Mouse (Mus musculus) CH12.LX (cell line): ENCODE data around the gene Fam114a1. TPM values are rescaled to one million over a fixed set of nuclear protein-coding genes. Genes with fewer than 3 reads are reported as not detected.

ENCODE experiments used
- DNase-seq: peaks from one replicate; pipeline ENCODE4 v3.0.0-alpha.2; 2013; ENCODE audit errors: extremely low read depth
- H3K27ac ChIP-seq: 2 replicates; pipeline ENCODE4 v1.5.1; 2012; ENCODE audit warnings: low read depth, mild to moderate bottlenecking, control low read depth, moderate library complexity; ENCODE audit not compliant: insufficient read depth
- H3K27me3 ChIP-seq: replicated peaks from 2 replicates; pipeline ENCODE3; 2012; ENCODE audit warnings: inconsistent platforms
- H3K36me3 ChIP-seq, 2 experiments: replicated peaks in 1 of 2; 2 replicates each; pipeline versions ENCODE3 to v1.6.1; 2012; ENCODE audit warnings: inconsistent platforms in 1 of 2, low read length in 1 of 2, mild to moderate bottlenecking in 1 of 2, mixed read lengths in 1 of 2, moderate library complexity in 1 of 2; ENCODE audit not compliant: control insufficient read depth in 1 of 2, insufficient read depth in 1 of 2
- H3K4me1 ChIP-seq, 2 experiments: 2 replicates each; pipeline ENCODE4 v1.6.1; 2012; ENCODE audit warnings: inconsistent platforms in 1 of 2, moderate library complexity in 1 of 2; ENCODE audit not compliant: insufficient read depth in 2 of 2, control insufficient read depth in 1 of 2
- H3K4me2 ChIP-seq: 2 replicates; pipeline ENCODE4 v1.6.1; 2012; ENCODE audit warnings: low read depth, mild to moderate bottlenecking, control low read depth; ENCODE audit not compliant: poor library complexity, insufficient read depth, severe bottlenecking
- H3K4me3 ChIP-seq, 3 experiments: fragments of 150-350 bp in 1 of 3; sonication (generic) in 1 of 3; replicated peaks in 1 of 3; 2 replicates each; pipeline versions ENCODE3 to v1.5.1; 2011 to 2012; ENCODE audit warnings: low read depth in 2 of 3, low read length in 2 of 3, mild to moderate bottlenecking in 2 of 3, moderate library complexity in 2 of 3, control low read depth in 1 of 3, improper control_type of control experiment in 1 of 3, inconsistent platforms in 1 of 3, mixed read lengths in 1 of 3; ENCODE audit not compliant: poor library complexity in 1 of 3
- H3K79me2 ChIP-seq: replicated peaks from 2 replicates; pipeline ENCODE4 v1.6.1; 2012; ENCODE audit warnings: mild to moderate bottlenecking, moderate library complexity; ENCODE audit not compliant: control insufficient read depth, poor library complexity, insufficient read depth, severe bottlenecking; ENCODE audit errors: extremely low read depth
- H3K9ac ChIP-seq: 2 replicates; pipeline ENCODE4 v1.6.1; 2012; ENCODE audit warnings: low read depth, mild to moderate bottlenecking, control low read depth, moderate library complexity; ENCODE audit not compliant: insufficient read depth
- H3K9me3 ChIP-seq: replicated peaks from 2 replicates; pipeline ENCODE3; 2012; ENCODE audit warnings: low read length, inconsistent platforms, mixed read lengths
- CHD2 ChIP-seq: IDR thresholded peaks from 2 replicates; pipeline ENCODE4 v1.6.1; 2011; ENCODE audit warnings: low read length, improper control_type of control experiment
- CTCF ChIP-seq, 2 experiments: IDR thresholded peaks in 1 of 2; conservative IDR thresholded peaks in 1 of 2; 2 replicates each; pipeline ENCODE4 v1.5.1; 2011 to 2012; ENCODE audit warnings: low read depth in 2 of 2, low read length in 2 of 2, improper control_type of control experiment in 1 of 2, inconsistent platforms in 1 of 2, mild to moderate bottlenecking in 1 of 2, moderate library complexity in 1 of 2
- E2F4 ChIP-seq: IDR thresholded peaks from 2 replicates; pipeline ENCODE4 v1.6.1; 2011; ENCODE audit warnings: low read depth, low read length, improper control_type of control experiment; ENCODE audit not compliant: insufficient replicate concordance
- ETS1 ChIP-seq: conservative IDR thresholded peaks from 2 replicates; pipeline ENCODE4 v1.6.1; 2012; ENCODE audit warnings: low read depth, mild to moderate bottlenecking, inconsistent platforms, low read length, improper control_type of control experiment, moderate library complexity
- JUN ChIP-seq: IDR thresholded peaks from 2 replicates; pipeline ENCODE4 v1.6.1; 2011; ENCODE audit warnings: low read depth, mild to moderate bottlenecking, low read length, improper control_type of control experiment, moderate library complexity; ENCODE audit not compliant: insufficient read depth
- JUND ChIP-seq: conservative IDR thresholded peaks from 2 replicates; pipeline ENCODE4 v1.6.1; 2011; ENCODE audit warnings: low read depth, low read length, improper control_type of control experiment
- MAFK ChIP-seq: IDR thresholded peaks from 2 replicates; pipeline ENCODE4 v1.6.1; 2011; ENCODE audit warnings: low read length, improper control_type of control experiment; ENCODE audit not compliant: insufficient replicate concordance
- MXI1 ChIP-seq: IDR thresholded peaks from 2 replicates; pipeline ENCODE4 v1.6.1; 2011; ENCODE audit warnings: mild to moderate bottlenecking, low read depth, low read length, improper control_type of control experiment
- NRF1 ChIP-seq: IDR thresholded peaks from 2 replicates; pipeline ENCODE4 v1.6.1; 2014; ENCODE audit warnings: low read depth, mild to moderate bottlenecking, inconsistent platforms, low read length, improper control_type of control experiment, moderate library complexity
- PAX5 ChIP-seq: IDR thresholded peaks from 2 replicates; pipeline ENCODE4 v1.6.1; 2012; ENCODE audit warnings: low read length, inconsistent platforms, mixed read lengths
- POLR2A ChIP-seq: IDR thresholded peaks from 2 replicates; pipeline ENCODE4 v1.6.1; 2011; ENCODE audit warnings: low read depth, mild to moderate bottlenecking, improper control_type of control experiment, low read length
- SIN3A ChIP-seq: IDR thresholded peaks from 2 replicates; pipeline ENCODE4 v1.6.1; 2012; ENCODE audit warnings: low read length, improper control_type of control experiment, inconsistent platforms
- SMC3 ChIP-seq: IDR thresholded peaks from 2 replicates; pipeline ENCODE4 v1.6.1; 2011; ENCODE audit warnings: low read depth, low read length, improper control_type of control experiment
- TBP ChIP-seq: conservative IDR thresholded peaks from 2 replicates; pipeline ENCODE4 v1.6.1; 2011; ENCODE audit warnings: low read depth, low read length, improper control_type of control experiment
- TCF12 ChIP-seq: IDR thresholded peaks from 2 replicates; pipeline ENCODE4 v1.6.1; 2014; ENCODE audit warnings: low read depth, mild to moderate bottlenecking, inconsistent platforms, low read length, improper control_type of control experiment
- UBTF ChIP-seq: IDR thresholded peaks from 2 replicates; pipeline ENCODE4 v1.6.1; 2012; ENCODE audit warnings: low read depth, mild to moderate bottlenecking, inconsistent platforms, low read length, improper control_type of control experiment, moderate library complexity
- USF1 ChIP-seq: IDR thresholded peaks from 2 replicates; pipeline ENCODE4 v1.6.1; 2014; ENCODE audit warnings: low read depth, mild to moderate bottlenecking, inconsistent platforms, low read length, improper control_type of control experiment
- ZC3H11A ChIP-seq: IDR thresholded peaks from 2 replicates; pipeline ENCODE4 v1.6.1; 2012; ENCODE audit warnings: low read depth, mild to moderate bottlenecking, inconsistent platforms, low read length, improper control_type of control experiment
- ZMIZ1 ChIP-seq: IDR thresholded peaks from 2 replicates; pipeline ENCODE4 v1.6.1; 2012; ENCODE audit warnings: low read depth, mild to moderate bottlenecking, inconsistent platforms, low read length, improper control_type of control experiment
- dilution Hi-C: fragments of 300-500 bp; cut with MboI; formaldehyde crosslinking; loops from 2 replicates; pipeline ENCODE4 v1.14.3; 2020; ENCODE audit warnings: low sequenced_read_pairs; ENCODE audit not compliant: extremely low pct_unique_long_range_greater_than_20kb, extremely low pct_ligation_motif_present
- in situ Hi-C: fragments of 300-500 bp; cut with MboI; formaldehyde crosslinking; loops from 3 replicates; pipeline ENCODE4 v1.14.3; 2019; ENCODE audit warnings: low sequenced_read_pairs, low pct_ligation_motif_present, low pct_unique_long_range_greater_than_20kb, mixed read lengths
- polyA plus RNA-seq: library from polyadenylated mRNA; unstranded; fragments of >175 nt; gene quantifications from 2 replicates; pipeline ENCODE4 v1.2.1, GENCODE M21; 2012; ENCODE audit warnings: low read depth; ENCODE audit not compliant: insufficient read length
- total RNA-seq, 2 experiments: library from RNA; depleted of rRNA; stranded (reverse); fragments of 300-350 nt in 1 of 2; fragments of >200 nt in 1 of 2; gene quantifications; 2 replicates each; pipeline ENCODE4 v1.2.3; 2012 to 2014

The Fam114a1 gene
- total and polyA plus RNA-seq, 3 experiments = 0.12 to 0.47 (median 0.27) TPM

DNA sequence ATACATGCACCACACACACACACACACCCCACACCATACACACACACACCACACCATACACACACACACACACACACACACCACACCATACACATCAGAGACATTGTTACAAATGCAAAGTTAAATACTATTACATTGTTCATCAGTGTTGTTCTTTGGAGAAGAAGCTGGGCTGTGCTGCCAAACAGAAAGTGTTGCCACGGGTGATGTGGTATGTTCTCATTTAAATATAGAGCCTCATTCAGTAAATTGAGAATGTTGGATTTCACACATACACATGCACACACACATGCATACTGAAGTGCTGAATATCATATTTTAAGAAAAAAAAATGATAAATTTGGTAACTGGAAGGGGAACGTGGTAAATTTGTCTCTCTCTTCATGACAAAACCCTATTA, 54.8 kb downstream of the Fam114a1 start:
- DNase-seq = no peak
- TF ChIP-seq TCF12 (no peak), SMC3 (no peak), MAFK (no peak), CTCF (conservative IDR thresholded peaks at IDR 0.05 in 1 of 2, IDR thresholded peaks at IDR 0.05 in 1 of 2; ENCODE audit: low read depth in 2 of 2, low read length in 2 of 2) (no peak), CHD2 (no peak), USF1 (no peak), SIN3A (no peak), ZMIZ1 (no peak), JUND (no peak), NRF1 (no peak), MXI1 (no peak), UBTF (no peak), ZC3H11A (no peak), E2F4 (no peak), ETS1 (no peak), PAX5 (no peak), TBP (no peak), POLR2A (no peak), JUN (no peak)
- TF ChIP-seq, all 38 proteins: peak for 0
- dilution Hi-C loops = no loop called here
- H3K36me3 ChIP-seq = no peaks in the 10 kb centered on the region
- no peaks in the 10 kb centered on the region for H3K79me2 ChIP-seq
- no peak overlapping the region for H3K4me3 ChIP-seq
- peaks cover 5% of the 10 kb centered on the region for H3K9me3 ChIP-seq
- H3K4me1 ChIP-seq = peaks cover 3 to 5% of the 10 kb centered on the region in 2 experiments; a peak in 2 of 4 replicates
- no peak overlapping the region for H3K4me2 ChIP-seq
- in situ Hi-C loops = loop anchor here (25.0 kb wide), 1 partner anchor 688 kb away; no protein-coding TSS in a partner anchor
- H3K27ac ChIP-seq = no peak overlapping the region
- no peaks in the 10 kb centered on the region for H3K27me3 ChIP-seq
- no peak overlapping the region for H3K9ac ChIP-seq

DNA sequence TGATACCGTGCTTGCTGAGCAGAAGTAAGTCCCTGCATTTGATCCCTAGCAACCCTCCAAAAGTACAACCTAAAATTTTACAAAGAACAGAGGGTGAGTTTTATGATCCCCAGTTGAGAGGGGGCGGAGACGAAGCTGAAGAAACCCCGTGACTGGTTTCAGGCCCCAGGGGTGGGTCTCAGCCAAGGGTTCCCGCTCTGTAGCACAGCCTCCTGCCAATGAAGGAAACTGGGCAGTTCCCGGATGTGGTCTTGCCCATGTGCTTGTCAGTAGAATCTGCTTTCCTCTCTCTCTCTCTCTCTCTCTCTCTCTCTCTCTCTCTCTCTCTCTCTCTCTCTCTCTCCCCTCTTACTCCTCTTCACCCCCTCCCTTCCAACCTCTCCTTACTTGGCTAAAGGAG, 56.0 kb downstream of the Fam114a1 start:
- TF ChIP-seq ZMIZ1 = no peak
- TF ChIP-seq SMC3 = no peak
- TF ChIP-seq JUND = no peak
- H3K27me3 ChIP-seq = no peaks in the 10 kb centered on the region
- DNase-seq = no peak
- no peaks in the 10 kb centered on the region for H3K36me3 ChIP-seq
- dilution Hi-C loops = no loop called here
- H3K9ac ChIP-seq = no peak overlapping the region
- peaks cover 3 to 5% of the 10 kb centered on the region in 2 experiments; a peak in 2 of 4 replicates for H3K4me1 ChIP-seq
- H3K4me3 ChIP-seq = no peak overlapping the region
- no peaks in the 10 kb centered on the region for H3K79me2 ChIP-seq
- in situ Hi-C loops = no loop called here
- H3K9me3 ChIP-seq = peaks cover 5% of the 10 kb centered on the region
- H3K27ac ChIP-seq = no peak overlapping the region
- no peak overlapping the region; the same call in 1 of the 2 replicates for H3K4me2 ChIP-seq
